Comparison of ENCODE assay signal across 21 mouse cellular contexts in genomic region chr17:35981776-35982175, GRCm38 (mm10). TPM values are rescaled to one million over a fixed set of nuclear protein-coding genes. Genes with fewer than 3 reads are reported as not detected.
A peak's percentile ranks its signal among the peaks of the same experiment; 100 is the strongest.
DNase-seq lines count a peak whose midpoint lies in the region; ATAC-seq and TF ChIP-seq lines count a peak whose summit lies in the region.
"Had no signal": no experiment of that assay in that cellular context is flagged by ENCODE, and none has a peak within 500 bp of the region (broad histone marks: within the 10 kb centered on the region; RNA-seq: fewer than 3 reads in every experiment).

No protein-coding gene starts in this region.

- TF ChIP-seq CTCF in C2C12 (IDR thresholded peaks at IDR 0.05; ENCODE audit: control insufficient read depth, insufficient read depth, insufficient read length): no peak

- peaks cover 60% of the 10 kb centered on the region for H3K36me3 ChIP-seq in limb, embryonic 12.5 days
- peaks cover 60% of the 10 kb centered on the region for H3K36me3 ChIP-seq in limb, embryonic 10.5 days
- H3K36me3 ChIP-seq in C2C12 (ENCODE audit: control insufficient read depth, insufficient read depth): peaks cover 33% of the 10 kb centered on the region
- H3K36me3 ChIP-seq in embryonic facial prominence, embryonic 14.5 days (ENCODE audit: control insufficient read depth, insufficient read depth, low read length): peaks cover 55% of the 10 kb centered on the region

- H3ac ChIP-seq in C2C12 (ENCODE audit: control insufficient read depth, insufficient read length, low read depth): peak overlapping the region; percentile 3

- 0 out of 2 replicates have a peak overlapping the region, but pooled peaks have one; percentile 89 for H3K4me2 ChIP-seq in limb, embryonic 12.5 days
- H3K4me2 ChIP-seq in embryonic facial prominence, embryonic 14.5 days (ENCODE audit: low read depth, low read length): peak overlapping the region; percentile 68; the same call in 1 of the 2 replicates

- H3K4me3 ChIP-seq in limb, embryonic 12.5 days (replicated peaks): no peak overlapping the region
- no peak overlapping the region for H3K4me3 ChIP-seq in limb, embryonic 10.5 days
- no peak overlapping the region for H3K4me3 ChIP-seq in C2C12 (ENCODE audit: insufficient read depth, poor library complexity, severe bottlenecking)
- H3K4me3 ChIP-seq in embryonic facial prominence, embryonic 14.5 days (ENCODE audit: low read depth, low read length): no peak overlapping the region

- H3K79me3 ChIP-seq in C2C12 (ENCODE audit: low read depth): peaks cover 25% of the 10 kb centered on the region

- no peaks in the 10 kb centered on the region for H3K9me3 ChIP-seq in limb, embryonic 12.5 days
- H3K9me3 ChIP-seq in limb, embryonic 10.5 days (replicated peaks): no peaks in the 10 kb centered on the region
- no peaks in the 10 kb centered on the region for H3K9me3 ChIP-seq in embryonic facial prominence, embryonic 14.5 days (ENCODE audit: control insufficient read depth, low read length)
- H3K9me3 ChIP-seq: liver, embryonic 15.5 days had no signal

- ATAC-seq in limb, embryonic 12.5 days (ENCODE audit: insufficient number of reproducible peaks, insufficient read depth, low FRiP score, low TSS enrichment, low read depth): no peak
- no peak for ATAC-seq in embryonic facial prominence, embryonic 14.5 days (ENCODE audit: low read depth)
- ATAC-seq: forebrain, embryonic 14.5 days; intestine, embryonic 16.5 days; lung, postnatal 0 days had no signal

- H3K27me3 ChIP-seq in limb, embryonic 12.5 days: no peaks in the 10 kb centered on the region
- no peaks in the 10 kb centered on the region for H3K27me3 ChIP-seq in limb, embryonic 10.5 days (ENCODE audit: low read depth, poor library complexity, severe bottlenecking)
- H3K27me3 ChIP-seq in C2C12 (ENCODE audit: control insufficient read depth, insufficient read depth, insufficient read length): no peaks in the 10 kb centered on the region
- no peaks in the 10 kb centered on the region for H3K27me3 ChIP-seq in embryonic facial prominence, embryonic 14.5 days (replicated peaks; ENCODE audit: control insufficient read depth, insufficient read depth, low read length)
- H3K27me3 ChIP-seq: CH12.LX; liver, embryonic 15.5 days had no signal

- peaks cover 39% of the 10 kb centered on the region for H3K79me2 ChIP-seq in C2C12 (ENCODE audit: control insufficient read depth, insufficient read depth)

- no peak overlapping the region for H3K9ac ChIP-seq in limb, embryonic 12.5 days (replicated peaks)
- no peak overlapping the region for H3K9ac ChIP-seq in embryonic facial prominence, embryonic 14.5 days (ENCODE audit: low read depth, low read length)

- WGBS in limb, embryonic 12.5 days: 91% methylated on average over 9 of the region's 9 CpGs
- WGBS in limb, embryonic 10.5 days: 96% methylated on average over 9 of the region's 9 CpGs
- 93% methylated on average over 9 of the region's 9 CpGs for WGBS in embryonic facial prominence, embryonic 14.5 days

- H3K27ac ChIP-seq in limb, embryonic 12.5 days: no peak overlapping the region
- no peak overlapping the region for H3K27ac ChIP-seq in limb, embryonic 10.5 days
- H3K27ac ChIP-seq in embryonic facial prominence, embryonic 14.5 days (replicated peaks; ENCODE audit: low read depth, low read length): no peak overlapping the region
- H3K27ac ChIP-seq: layer of hippocampus, adult 2 months; liver, embryonic 15.5 days had no signal

- DNase-seq in cerebellum, adult 9-11 months: peak; percentile 30
- DNase-seq in cerebellum, adult 11-12 months: no peak
- DNase-seq in limb, embryonic 10.5 days (ENCODE audit: low spot score): no peak
- no peak for DNase-seq in embryonic facial prominence, embryonic 14.5 days (ENCODE audit: low spot score)
- DNase-seq in thymus, postnatal 10 days (ENCODE audit: low spot score in 2 of 2): no peak
- no peak for DNase-seq in right cerebral cortex, postnatal 25 days
- DNase-seq: adrenal gland, postnatal 36 days; cerebellum, adult 8-10 months; gastrocnemius, postnatal 36 days; heart, postnatal 36 days; kidney, postnatal 10 days; left cerebral cortex, postnatal 4 days; thymus, postnatal 25 days had no signal

- H3K4me1 ChIP-seq in limb, embryonic 12.5 days (replicated peaks): peaks cover 22% of the 10 kb centered on the region
- peaks cover 22% of the 10 kb centered on the region for H3K4me1 ChIP-seq in limb, embryonic 10.5 days
- 0 out of 2 replicates have a peak, but pooled peaks cover 3% of the 10 kb centered on the region for H3K4me1 ChIP-seq in embryonic facial prominence, embryonic 14.5 days (ENCODE audit: control insufficient read depth, insufficient read depth, low read length)

TF ChIP-seq in C2C12, 6 proteins besides CTCF, POLR2A, EP300 and RAD21:
- TF ChIP-seq MAX (IDR thresholded peaks at IDR 0.05) (no peak), CEBPB (IDR thresholded peaks at IDR 0.05; ENCODE audit: low read depth) (no peak)

RNA-seq across cellular contexts. Expression of gene Prr3, which starts 1.7 kb away (rescaled TPM):
- polyA plus RNA-seq in limb, embryonic 12.5 days (2016; fragmentation: Nextera tagmentation; extraction: Ambion mirVana): 39.0 and 46.2 TPM in 2 replicates
- 44.9 and 49.4 TPM in 2 replicates for polyA plus RNA-seq in limb, embryonic 10.5 days (2016; fragmentation: Nextera tagmentation; extraction: Ambion mirVana)
- polyA plus RNA-seq in C2C12 (2012; fragmentation: generic; extraction: Trizol): 13.7 TPM
- 31.5 and 33.7 TPM in 2 replicates for polyA plus RNA-seq in embryonic facial prominence, embryonic 14.5 days (2014; fragmentation: Nextera tagmentation; extraction: Ambion mirVana)

RNA-seq across cellular contexts. Expression of gene Gnl1, which starts 2.1 kb away (rescaled TPM):
- 59.2 and 59.7 TPM in 2 replicates for polyA plus RNA-seq in limb, embryonic 12.5 days (2016; fragmentation: Nextera tagmentation; extraction: Ambion mirVana)
- polyA plus RNA-seq in limb, embryonic 10.5 days (2016; fragmentation: Nextera tagmentation; extraction: Ambion mirVana): 61.6 and 63.1 TPM in 2 replicates
- 71.7 TPM for polyA plus RNA-seq in C2C12 (2012; fragmentation: generic; extraction: Trizol)
- 39.9 and 46.3 TPM in 2 replicates for polyA plus RNA-seq in embryonic facial prominence, embryonic 14.5 days (2014; fragmentation: Nextera tagmentation; extraction: Ambion mirVana)

RNA-seq across cellular contexts. Expression of gene Abcf1, which starts 12.2 kb away (rescaled TPM):
- 102 and 107 TPM in 2 replicates for polyA plus RNA-seq in limb, embryonic 12.5 days (2016; fragmentation: Nextera tagmentation; extraction: Ambion mirVana)
- 98.3 and 109 TPM in 2 replicates for polyA plus RNA-seq in limb, embryonic 10.5 days (2016; fragmentation: Nextera tagmentation; extraction: Ambion mirVana)
- polyA plus RNA-seq in C2C12 (2012; fragmentation: generic; extraction: Trizol): 82.6 TPM
- polyA plus RNA-seq in embryonic facial prominence, embryonic 14.5 days (2014; fragmentation: Nextera tagmentation; extraction: Ambion mirVana): 72.1 and 76.4 TPM in 2 replicates

RNA-seq across cellular contexts. Expression of gene H2-T24, which starts 38.6 kb away (rescaled TPM):
- polyA plus RNA-seq in limb, embryonic 12.5 days (2016; fragmentation: Nextera tagmentation; extraction: Ambion mirVana): 3.0 and 3.2 TPM in 2 replicates
- polyA plus RNA-seq in limb, embryonic 10.5 days (2016; fragmentation: Nextera tagmentation; extraction: Ambion mirVana): 3.2 and 4.0 TPM in 2 replicates
- polyA plus RNA-seq in C2C12 (2012; fragmentation: generic; extraction: Trizol): 0.16 TPM
- 2.2 and 2.4 TPM in 2 replicates for polyA plus RNA-seq in embryonic facial prominence, embryonic 14.5 days (2014; fragmentation: Nextera tagmentation; extraction: Ambion mirVana)

RNA-seq across cellular contexts. Expression of gene H2-T23, which starts 50.9 kb away (rescaled TPM):
- 4.2 and 6.4 TPM in 2 replicates for polyA plus RNA-seq in limb, embryonic 12.5 days (2016; fragmentation: Nextera tagmentation; extraction: Ambion mirVana)
- polyA plus RNA-seq in limb, embryonic 10.5 days (2016; fragmentation: Nextera tagmentation; extraction: Ambion mirVana): 1.2 and 1.5 TPM in 2 replicates
- polyA plus RNA-seq in C2C12 (2012; fragmentation: generic; extraction: Trizol): 7.0 TPM
- polyA plus RNA-seq in embryonic facial prominence, embryonic 14.5 days (2014; fragmentation: Nextera tagmentation; extraction: Ambion mirVana): 9.6 and 10.1 TPM in 2 replicates
